Mouse (Mus musculus) small intestine, adult 2 months (tissue): ENCODE measurements around the gene Ano1.

Experiments used
- CTCF ChIP-seq: fragments of 200-500 bp; IDR thresholded peaks from 2 replicates; pipeline ENCODE4 v1.5.1; 2012; ENCODE audit warnings: low read depth, mild to moderate bottlenecking, control low read depth, inconsistent platforms, low read length, moderate library complexity, mixed read lengths; ENCODE audit not compliant: insufficient replicate concordance, insufficient read length; ENCODE audit errors: extremely low read depth
- POLR2A ChIP-seq: fragments of 200-500 bp; IDR thresholded peaks from 2 replicates; pipeline ENCODE4 v1.6.1; 2012; ENCODE audit warnings: low read depth, mild to moderate bottlenecking, control low read depth, inconsistent platforms, low read length, moderate library complexity

DNA sequence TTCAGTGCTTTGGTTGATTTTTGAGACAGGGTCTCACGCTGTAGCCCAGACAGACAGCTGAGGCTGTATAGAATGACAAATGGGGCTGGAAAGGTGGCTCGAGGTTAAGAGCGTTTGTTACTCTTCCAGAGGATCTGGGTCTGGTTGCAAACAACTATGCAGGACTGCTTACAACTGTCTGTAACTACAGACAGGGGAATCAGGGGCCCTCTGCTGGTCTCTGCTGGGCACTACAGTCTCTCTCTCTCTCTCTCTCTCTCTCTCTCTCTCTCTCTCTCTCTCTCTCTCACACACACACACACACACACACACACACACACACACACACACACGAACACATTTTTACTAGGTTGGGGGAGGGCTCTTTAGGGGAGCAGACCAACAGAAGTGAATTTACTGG is 168.2 kb downstream of the Ano1 start:
- TF ChIP-seq POLR2A (no peak), CTCF (peak; percentile 38; the same call in 1 of the 2 replicates)
